Mouse (Mus musculus) erythroblast, adult 5-6 weeks (primary cell): Measurements from ENCODE around the gene Tubg1. TPM values are rescaled to one million over a fixed set of nuclear protein-coding genes. Genes with fewer than 3 reads are reported as not detected.

Experiments used
- ATAC-seq: replicated peaks from 2 replicates; pipeline ENCODE4 v1.8.0; 2016; ENCODE audit warnings: moderate number of reproducible peaks, mild to moderate bottlenecking, moderate TSS enrichment, inconsistent platforms; ENCODE audit not compliant: poor library complexity, low FRiP score, severe bottlenecking
- total RNA-seq, 2 experiments: library from RNA; stranded (forward) in 1 of 2; stranded (reverse) in 1 of 2; fragments of 150-400 nt in 1 of 2; fragments of 200-764, 138-1000 nt in 1 of 2; gene quantifications; 2 replicates each; pipeline versions ENCODE4 v1.2.3 to v1.2.4; 2015 to 2017; ENCODE audit warnings: low replicate concordance in 2 of 2

The Tubg1 gene
- total RNA-seq (2015; ENCODE audit: low replicate concordance), result 5.6 and 12.5 TPM in 2 replicates
- 8.2 and 10.5 TPM in 2 replicates for total RNA-seq (2017; ENCODE audit: low replicate concordance)

DNA sequence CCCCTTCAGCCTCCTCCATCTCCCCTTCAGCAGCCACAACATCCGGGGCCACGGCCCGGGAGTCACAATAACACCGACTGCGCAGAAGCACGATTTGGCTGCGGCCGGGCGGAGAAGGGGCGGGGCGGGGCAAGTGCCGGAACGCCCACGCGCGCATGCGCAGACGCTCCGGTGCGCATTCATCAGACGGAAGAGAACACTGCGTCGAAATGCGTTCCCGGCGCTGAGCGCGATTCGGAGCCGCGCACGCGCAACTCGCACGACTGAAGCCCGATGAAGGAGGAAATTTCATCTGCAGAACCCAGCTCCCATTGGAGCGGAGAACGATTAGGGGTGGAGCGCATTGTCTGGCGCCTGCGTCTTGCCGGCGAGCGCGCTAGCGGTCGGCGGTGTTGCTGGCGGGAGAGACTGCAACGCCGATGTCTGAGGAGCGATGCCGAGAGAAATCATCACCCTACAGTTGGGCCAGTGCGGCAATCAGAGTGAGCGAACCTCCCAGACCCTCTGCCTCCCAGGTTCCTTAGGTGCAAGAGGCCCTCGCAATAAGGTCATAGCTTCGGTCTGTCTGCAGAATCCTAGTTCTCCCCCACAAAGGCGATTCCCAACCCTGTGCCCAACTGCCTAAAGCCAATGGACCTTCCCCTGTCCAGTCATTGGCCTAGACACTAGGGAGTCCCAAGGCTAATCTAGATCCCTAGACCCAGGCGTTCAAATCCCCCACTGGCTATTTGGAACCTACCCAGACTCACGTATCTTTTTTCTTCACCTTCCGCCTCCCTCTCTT, at the start of gene Tubg1, which contains the start of gene Retreg3:
TSS of gene Tubg1 (plus strand) at position 178 of the 784 bp plus-strand sequence.
TSS of gene Retreg3 (minus strand) at position 133 of the 784 bp plus-strand sequence.
- ATAC-seq, result peak; percentile 80

DNA sequence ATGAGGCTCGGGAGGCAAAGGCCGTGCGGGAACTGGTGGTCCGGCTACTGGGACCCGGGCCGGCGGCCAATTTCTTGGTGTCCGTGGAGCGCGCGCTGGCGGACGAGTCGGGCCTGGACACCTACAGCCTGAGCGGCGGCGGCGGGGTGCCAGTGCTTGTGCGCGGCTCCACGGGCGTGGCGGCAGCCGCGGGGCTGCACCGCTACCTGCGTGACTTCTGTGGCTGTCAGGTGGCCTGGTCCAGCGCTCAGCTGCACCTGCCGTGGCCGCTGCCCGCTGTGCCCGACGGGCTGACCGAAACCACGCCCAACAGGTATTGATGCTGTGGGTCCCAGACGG, 49.6 kb upstream of the Tubg1 start:
- ATAC-seq, result peak; percentile 41

- ATAC-seq, result no peak
Measured at GRCm38 (mm10) chr11:101070987-101071386, 48.8 kb upstream of the Tubg1 start.

- ATAC-seq, result no peak
Measured at GRCm38 (mm10) chr11:101071810-101072428, 47.8 kb upstream of the Tubg1 start.

- ATAC-seq, result no peak
Measured at GRCm38 (mm10) chr11:101078121-101078520, 41.6 kb upstream of the Tubg1 start, which contains the start of gene Hsd17b1. Gene Hsd17b1, plus strand, starts transcription at chr11:101078411.

GRCm38 (mm10) chr11:101079746-101080145, 40.0 kb upstream of the Tubg1 start:
- ATAC-seq, result no peak

- ATAC-seq, result no peak
Measured at GRCm38 (mm10) chr11:101080421-101080820, 39.3 kb upstream of the Tubg1 start.

DNA sequence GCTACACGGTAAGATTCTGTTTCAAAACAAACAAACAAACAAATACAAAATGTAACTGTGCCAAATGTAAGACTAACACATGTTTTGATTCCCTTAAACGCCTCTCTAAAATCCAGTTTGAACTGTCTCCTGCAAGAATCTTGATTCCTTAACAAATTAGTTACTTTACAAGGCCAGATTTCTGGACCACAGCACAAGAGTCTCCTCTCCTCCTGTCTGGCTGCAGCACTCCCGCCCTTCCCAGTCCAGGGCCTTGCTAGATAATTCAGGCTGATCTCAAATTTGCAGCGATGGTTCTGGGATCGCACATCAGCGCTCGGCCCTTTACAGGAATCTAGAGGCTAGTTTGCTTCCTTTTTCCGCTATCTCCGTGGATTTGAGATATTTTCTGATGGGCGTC, 38.1 kb upstream of the Tubg1 start:
- no peak for ATAC-seq

- peak; percentile 66 for ATAC-seq
Measured at GRCm38 (mm10) chr11:101082208-101083082, 37.3 kb upstream of the Tubg1 start, which contains the start of gene Coasy. Gene Coasy, plus strand, starts transcription at chr11:101082565.

GRCm38 (mm10) chr11:101083083-101083697, 36.5 kb upstream of the Tubg1 start:
- ATAC-seq, result no peak; the same call in 1 of the 2 replicates

- ATAC-seq, result no peak
Measured at GRCm38 (mm10) chr11:101084246-101084645, 35.5 kb upstream of the Tubg1 start.

GRCm38 (mm10) chr11:101084811-101085210, 34.9 kb upstream of the Tubg1 start:
- no peak for ATAC-seq

DNA sequence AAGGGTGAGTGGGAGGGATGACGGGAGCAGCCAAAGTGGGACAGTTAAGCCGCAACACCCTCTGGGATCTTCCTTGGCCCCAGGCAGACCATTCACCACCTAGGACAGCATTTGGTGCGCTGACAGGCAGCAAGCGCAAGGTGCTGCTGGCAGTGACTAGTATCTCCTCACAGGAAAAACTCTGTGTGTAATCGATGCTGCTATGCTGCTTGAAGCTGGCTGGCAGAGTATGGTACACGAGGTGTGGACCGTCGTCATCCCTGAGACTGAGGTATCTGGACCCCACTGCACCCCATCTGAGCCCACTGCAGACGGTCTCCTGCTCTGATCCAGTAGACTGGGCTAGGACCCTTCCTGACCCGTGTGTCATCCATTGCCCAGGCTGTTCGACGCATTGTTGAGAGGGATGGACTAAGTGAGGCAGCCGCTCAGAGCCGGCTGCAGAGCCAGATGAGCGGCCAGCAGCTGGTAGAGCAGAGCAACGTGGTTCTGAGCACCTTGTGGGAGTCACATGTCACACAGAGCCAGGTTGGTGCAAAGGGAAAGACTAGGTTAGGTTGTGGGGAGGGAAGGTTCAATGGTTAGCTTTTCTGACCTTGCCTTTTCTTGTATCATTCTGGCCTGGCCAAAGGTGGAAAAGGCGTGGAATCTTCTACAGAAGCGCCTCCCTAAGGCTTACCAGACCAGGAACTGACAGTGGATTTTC, 34.0 kb upstream of the Tubg1 start:
- ATAC-seq, result no peak

DNA sequence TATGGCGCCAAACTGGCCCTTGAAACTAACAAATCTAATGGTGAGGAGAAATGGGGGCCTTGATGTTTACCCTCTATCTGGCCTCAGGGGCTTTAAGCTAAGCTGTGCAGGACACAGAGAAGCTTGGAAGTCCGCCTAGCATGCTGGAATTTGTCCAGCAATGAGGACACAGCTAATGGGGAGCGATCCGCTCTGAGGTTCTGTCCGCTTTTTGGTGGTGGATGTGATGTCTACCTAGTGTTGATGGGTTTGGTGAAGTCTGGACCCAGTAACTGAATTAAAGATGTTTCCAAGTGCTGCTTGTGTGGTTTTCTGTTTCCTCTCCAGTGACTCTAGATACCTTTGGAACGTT, 33.4 kb upstream of the Tubg1 start:
- no peak for ATAC-seq

DNA sequence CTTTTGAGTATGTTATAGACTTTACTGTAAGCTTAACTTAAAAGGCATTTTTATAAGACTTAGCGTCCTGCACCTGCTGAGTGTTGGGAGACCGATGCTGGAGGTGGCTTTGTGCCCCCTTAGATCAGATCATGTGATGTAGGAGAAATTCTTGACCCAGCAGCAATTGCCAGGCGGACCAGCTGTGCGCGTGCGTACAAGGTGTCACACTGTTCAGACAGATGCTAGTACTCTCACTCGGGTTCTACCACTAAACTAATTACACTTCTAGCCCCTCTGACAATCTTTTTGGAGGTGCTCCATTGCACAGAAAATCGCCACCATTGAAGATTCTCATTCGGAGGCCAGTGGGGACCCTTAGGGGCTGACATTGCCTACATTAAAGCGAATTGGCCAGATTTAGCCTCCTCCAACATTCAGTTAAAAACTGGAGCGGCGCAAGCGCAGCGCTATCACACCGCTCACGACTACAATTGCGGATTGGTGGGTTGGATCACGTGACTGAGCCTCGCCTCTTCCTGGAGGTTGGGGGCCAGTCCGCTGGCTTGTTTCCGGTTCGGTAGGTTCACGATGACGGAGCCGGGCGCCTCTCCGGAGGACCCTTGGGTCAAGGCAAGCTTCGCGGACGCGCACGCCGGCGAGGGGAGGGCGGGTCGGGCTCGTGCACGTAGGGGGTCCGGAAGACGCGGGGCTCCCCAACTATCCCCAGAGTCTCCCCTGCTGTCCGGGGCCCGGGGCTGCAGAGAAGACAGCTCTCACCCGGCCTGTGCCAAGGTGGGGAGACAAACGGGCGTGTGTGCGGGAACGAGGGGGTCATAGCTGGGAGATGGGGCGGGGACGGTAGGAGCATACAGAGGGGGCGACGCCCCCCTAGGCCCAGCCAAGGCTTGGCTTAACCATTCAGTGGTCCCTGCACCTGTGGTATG, 32.7 kb upstream of the Tubg1 start, which contains the start of gene Mlx:
TSS of gene Mlx (plus strand) at position 522 of the 926 bp plus-strand sequence.
- peak; percentile 77 for ATAC-seq

DNA sequence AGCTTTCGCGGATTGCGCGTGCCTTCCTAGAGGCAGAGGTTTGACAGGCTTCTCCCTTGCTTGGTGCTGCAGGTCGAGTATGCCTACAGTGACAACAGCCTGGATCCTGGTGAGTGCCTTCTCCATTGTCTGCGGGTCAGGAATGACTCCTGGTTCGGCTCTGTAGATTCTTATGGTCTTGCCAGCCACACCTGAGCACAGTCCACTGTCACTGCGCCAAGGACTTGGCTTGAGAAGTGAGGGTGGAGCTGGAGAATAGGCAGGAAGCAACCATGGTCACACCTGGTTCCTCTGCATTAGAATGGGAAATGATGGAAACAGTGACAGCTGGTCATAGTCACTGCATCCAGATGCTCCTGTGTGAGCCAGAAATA, 32.1 kb upstream of the Tubg1 start:
- ATAC-seq, result 0 out of 2 replicates have a peak, but pooled peaks have one; percentile 9

- ATAC-seq, result no peak
Measured at GRCm38 (mm10) chr11:101089931-101090330, 29.8 kb upstream of the Tubg1 start.

DNA sequence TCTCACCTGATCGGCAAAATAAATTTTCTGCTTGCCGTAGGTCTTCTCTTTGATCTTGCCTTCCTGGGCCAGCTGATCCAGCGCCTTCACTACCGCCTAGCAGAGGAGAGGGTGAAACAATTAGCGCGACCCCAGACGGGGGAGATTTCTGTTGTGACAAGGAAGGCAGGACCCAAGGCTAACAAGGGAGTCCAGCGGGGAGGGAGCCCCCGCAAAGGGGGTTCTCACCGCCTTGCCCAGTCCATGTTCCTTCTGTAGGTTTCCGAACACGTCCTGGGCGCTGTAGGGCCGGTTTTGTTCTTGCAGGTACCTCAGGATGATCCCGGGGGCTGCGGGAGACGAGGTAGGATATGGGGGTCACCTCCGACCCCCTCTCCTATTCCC, 24.8 kb upstream of the Tubg1 start:
- no peak for ATAC-seq
